Mouse (Mus musculus) heart, adult 11 months (tissue): ENCODE measurements around the gene Mllt3.
"Not testable (repeated sequence)": the region's sequence is repeated elsewhere in the genome, so short reads cannot be mapped to it uniquely, and the experiment has no call there.

Experiments used
- DNase-seq: peaks from one replicate; pipeline ENCODE4 v3.0.0; 2022

Mllt3 gene

DNA sequence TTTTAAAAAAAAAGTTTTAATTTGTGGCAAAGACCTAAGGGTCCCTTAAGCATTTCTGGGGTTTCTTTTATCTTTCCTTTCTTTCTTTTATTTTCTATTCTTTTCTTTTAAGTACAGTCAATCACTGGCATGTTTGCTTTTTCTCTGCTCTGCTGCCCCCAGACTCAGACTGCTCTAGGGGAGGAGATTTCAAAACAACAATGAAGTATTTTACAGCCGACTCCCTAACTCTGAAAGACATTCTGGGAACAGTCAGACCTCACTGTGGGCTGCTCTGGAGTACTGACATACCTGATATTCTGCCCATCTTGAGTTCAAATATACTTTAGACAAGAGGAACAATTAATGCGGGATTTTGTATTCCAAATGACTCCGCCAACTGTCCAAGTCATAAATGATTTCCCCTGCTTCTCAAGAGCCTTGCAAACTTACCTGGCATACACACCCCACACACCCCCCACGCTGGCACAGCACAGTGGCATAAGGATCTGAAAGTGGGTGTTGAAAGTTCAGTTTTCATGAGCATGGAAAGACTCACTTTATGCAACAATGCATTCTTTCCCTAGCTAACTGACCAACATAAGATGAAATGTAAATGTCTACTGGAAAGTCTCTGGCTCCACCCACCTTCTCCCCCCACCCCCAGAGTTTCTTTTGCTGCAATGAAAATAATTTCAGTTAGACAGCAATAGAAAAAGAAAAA, 21.1 kb downstream of the Mllt3 start:
- DNase-seq = peak; percentile 40

DNA sequence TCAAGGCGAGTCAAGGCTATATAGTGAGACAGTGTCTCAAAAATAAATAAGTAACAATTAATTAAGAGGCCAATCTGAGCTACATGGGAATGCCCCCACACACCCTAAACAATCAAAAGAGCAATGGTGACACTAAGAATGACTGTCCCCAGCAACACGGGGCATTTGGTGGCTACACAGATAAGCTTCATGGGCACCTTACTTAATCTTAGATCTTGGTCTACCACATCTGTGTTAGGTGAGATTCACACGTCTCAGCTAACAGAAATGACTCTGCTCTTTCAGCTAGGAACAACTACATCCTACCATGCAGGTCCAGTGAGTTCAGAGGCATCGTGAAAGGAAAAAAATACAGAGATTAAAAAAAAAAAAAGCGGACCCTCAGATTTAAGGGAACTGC, 22.7 kb downstream of the Mllt3 start:
- no peak for DNase-seq

DNA sequence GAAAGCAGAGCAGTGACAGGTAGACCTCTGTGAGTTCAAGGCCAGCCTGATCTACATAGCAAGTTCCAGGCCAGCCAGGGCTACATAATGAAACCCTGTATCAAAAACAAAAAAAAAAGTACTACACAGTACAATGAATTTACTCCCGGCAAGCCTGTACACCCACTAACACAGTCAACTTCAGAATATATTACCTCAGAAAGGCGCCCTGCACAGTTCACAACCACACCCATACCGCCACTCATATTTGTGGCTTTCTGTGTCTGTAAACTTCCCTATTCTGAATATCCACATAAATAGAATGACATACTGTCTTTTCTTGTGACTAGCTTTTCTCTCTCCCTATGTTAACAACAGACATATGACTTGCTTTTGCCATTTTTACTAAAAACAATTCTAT, 27.4 kb downstream of the Mllt3 start:
- no peak for DNase-seq

DNA sequence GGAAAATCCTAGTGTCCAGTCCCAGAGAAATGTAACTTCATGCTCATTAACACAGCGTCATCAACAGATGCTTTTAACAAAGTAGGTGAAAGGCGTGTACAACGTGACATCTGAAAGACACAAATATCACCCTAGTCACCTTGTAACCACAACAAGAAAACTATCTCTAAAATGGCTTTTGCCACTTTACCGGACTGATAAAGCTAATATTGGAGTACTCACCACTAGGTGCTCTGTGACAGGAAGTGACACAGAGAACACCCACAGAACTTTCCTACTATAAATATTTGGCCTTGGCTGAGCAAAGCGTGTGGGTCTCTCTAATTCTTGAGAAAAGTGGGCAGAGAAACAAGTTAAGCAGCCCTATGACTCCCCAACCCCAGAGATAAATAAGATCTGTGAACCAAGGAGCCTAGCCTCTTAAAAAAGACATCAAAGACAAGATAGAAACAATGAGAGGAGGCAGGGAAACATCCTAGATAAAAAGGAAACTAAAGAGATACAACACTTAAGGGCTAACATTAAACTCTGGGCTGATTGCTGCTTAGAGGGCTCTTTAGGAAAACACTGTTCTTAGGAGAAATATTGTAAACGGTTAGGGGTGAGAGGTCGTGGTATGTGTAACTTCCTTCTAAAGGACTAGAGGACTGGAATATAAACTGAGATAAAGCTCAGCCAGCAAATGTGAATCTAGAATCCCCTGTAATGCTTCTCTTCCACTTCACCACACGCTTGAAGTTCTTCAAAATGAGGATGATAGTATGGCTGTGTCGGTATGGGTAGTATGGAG, 29.8 kb downstream of the Mllt3 start:
- DNase-seq = peak; percentile 13

DNA sequence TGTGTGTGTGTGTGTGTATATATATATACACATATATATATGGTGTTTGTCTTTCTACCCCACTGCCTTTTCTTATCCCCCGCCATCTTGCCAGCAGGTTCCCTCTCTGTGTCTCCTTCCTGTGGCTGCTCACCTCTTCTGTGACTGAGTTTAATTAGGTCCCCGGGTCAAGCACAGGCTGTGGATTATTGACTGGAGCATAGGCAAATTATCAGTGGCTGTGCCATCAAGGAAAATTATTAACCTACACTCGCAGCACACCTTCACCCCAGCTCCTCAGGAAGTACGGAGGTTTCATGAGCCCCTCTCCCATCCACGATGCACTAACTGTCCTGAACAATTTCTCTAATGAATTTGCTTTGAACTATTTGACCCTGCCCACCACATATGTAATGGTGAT, 41.5 kb downstream of the Mllt3 start:
- peak; percentile 72 for DNase-seq

DNA sequence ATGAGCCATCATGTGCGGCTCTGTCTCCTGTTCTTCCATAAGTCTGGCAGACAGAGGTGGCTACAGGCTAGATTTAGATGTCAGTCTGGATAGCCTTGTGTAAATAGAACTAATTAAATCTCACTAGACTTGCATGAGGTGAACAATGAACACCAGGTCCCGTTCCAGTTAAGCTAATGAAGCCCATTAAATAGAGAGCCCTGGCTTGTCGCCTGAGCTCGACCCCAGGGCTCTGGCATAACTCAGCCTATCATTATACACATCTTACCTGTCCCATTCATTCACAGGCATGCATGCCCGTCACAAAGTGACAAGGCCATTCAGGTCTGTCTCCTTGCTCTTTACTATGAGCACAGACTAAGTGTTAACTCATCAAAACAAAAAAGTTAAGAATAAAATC, 42.2 kb downstream of the Mllt3 start:
- peak; percentile 75 for DNase-seq

DNA sequence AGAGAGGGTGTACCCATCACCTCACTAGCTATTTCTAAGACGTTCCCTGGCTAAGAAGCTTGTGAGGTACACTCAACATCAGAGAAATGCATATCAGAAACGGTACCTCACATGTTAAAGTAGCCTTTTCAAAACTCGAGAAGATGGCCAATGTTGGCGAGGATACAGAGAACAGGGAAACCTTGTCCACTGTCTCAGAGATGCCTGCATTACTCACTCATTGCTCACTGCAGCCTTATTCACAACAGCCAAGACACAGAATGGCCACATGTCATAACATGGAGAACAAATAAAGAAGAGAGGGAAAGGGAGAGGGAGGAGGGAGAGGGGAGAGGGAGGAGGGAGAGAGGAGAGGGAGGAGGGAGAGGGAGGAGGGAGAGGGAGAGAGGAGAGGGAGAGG, 47.9 kb downstream of the Mllt3 start:
- peak; percentile 53 for DNase-seq

DNA sequence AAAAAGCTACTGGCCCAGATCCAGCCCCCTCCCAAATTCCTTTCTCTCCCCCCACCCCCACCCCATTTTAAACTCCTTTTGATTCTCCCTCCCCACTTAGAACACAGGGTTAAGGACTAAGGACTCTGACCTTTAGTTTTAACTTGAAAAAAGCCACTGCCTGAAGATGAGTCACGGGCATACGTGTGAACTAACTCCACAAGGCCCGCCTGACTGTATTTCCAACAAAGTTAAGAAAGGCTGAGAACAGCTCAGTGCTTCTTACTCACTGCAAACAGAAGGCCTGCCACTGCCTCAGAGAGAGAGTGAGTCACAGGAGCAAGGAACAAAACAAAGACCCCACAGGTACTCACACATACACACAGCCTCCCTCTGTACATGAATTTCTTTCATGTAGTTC, 48.6 kb downstream of the Mllt3 start:
- peak; percentile 89 for DNase-seq

DNA sequence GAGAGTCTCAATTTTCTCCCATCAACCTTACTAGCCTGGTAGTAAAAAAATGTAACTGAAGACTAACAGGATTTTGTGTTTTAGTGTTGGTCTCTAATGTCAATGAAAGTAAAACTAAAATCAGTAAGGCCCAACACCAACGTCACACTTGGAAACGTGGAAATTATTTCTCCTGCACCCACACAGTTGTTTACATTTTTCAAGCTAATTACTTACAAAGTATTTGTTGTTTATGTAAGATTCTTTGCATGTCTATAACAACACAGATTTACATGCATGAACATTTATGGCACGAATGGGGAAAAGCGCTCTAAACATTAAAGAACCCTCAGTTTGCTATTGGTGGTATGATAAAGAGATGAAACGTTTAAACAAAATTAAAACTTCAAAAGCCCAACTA, 49.1 kb downstream of the Mllt3 start:
- DNase-seq = peak; percentile 13

DNA sequence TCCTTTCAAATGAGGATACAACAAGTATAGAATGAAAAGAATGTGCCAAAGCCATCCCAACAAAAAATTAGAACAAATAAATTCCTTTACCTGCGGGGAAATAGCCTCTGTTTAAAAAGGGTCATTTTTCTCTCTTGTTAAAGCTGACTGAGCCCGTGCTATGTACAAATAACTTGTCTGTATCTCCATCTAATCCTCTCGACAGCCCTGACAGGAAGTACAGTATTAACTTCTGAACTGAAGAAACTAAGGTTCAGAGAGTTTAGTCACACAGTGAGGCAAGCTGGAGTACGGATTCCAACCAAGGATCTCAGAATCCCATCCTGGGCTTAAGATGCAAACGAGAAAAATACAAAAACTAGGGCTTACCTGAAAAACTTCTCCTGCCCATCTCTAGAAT, 50.6 kb downstream of the Mllt3 start:
- DNase-seq = no peak

DNA sequence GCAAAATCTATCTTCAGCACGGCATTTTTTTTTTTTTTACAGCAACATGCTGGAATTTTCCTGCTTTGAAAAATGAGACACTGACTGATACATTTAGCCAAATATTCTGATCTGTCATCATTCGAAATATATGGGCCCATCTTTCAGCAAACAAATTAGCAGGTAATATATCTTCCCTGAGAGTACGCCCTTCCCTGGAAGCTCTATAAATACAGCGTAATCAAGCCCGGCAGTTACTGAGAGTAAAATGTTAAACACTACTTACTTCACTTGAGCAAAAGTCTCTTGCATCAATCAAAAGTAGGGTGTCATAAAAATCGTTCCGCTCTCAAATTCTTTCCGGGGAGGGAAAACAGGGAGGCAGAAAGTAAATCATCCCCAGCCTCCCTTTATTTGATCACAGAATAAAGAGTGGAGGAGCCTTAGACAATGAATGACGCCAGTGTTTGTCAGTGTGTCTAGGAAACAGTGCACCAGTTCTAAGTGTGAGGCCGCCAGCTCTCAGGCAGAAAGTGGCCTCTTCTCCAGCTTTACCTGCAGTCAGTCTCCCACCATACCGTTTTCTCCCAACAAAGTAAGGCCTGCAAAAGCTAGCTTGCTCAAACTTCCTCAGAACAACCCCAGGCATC, 55.2 kb downstream of the Mllt3 start:
- DNase-seq = peak; percentile 61

DNA sequence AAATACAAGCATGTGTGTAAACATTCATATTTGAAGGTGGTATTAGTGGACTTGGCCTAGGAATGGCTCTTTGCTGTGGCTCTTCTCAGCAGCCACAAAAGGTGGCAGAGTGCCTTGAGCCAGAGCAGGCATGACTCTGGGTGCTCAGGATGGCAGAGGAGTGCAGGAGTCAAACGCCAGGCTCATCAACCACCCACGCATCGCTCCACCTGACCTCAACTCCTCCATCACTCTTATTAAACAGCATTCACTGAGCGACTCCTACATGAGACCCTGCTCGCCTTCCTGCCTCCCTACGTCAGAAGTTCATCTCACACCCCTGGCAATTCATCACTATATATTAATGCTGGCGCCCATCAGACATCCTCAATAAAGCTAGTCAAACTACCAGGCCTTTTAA, 67.3 kb downstream of the Mllt3 start:
- peak; percentile 68 for DNase-seq

DNA sequence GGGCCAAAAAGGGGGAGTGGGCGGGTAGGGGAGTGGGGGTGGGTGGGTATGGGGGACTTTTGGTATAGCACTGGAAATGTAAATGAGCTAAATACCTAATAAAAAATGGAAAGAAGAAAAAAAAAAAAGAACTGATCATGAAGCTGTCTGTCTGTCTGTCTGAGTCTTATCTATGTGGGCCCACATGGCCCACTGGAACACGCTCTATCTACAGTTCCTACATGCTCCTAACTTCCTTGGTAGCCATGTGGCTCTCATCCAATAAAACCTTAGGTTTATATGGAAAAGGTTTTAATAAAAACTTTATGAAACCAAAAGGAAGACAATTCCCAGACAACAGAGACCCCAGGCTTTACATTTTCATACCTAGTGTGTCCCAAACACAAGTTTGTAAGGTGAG, 68.3 kb downstream of the Mllt3 start:
- DNase-seq = not testable (repeated sequence)

DNA sequence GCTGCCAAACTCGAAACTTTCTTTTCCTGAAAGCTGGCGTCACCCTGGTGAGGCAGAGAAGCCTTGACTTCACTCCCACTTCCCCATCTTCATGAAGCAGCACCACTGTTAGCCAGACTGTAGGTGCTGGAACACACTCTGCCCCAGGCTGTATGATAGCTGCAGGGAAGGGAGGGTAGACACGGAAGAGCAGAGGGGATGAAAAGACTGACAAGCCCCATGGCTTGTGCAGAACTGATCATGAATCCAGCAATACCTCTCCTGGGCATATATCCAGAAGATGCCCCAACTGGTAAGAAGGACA, 69.4 kb downstream of the Mllt3 start:
- peak; percentile 52 for DNase-seq

DNA sequence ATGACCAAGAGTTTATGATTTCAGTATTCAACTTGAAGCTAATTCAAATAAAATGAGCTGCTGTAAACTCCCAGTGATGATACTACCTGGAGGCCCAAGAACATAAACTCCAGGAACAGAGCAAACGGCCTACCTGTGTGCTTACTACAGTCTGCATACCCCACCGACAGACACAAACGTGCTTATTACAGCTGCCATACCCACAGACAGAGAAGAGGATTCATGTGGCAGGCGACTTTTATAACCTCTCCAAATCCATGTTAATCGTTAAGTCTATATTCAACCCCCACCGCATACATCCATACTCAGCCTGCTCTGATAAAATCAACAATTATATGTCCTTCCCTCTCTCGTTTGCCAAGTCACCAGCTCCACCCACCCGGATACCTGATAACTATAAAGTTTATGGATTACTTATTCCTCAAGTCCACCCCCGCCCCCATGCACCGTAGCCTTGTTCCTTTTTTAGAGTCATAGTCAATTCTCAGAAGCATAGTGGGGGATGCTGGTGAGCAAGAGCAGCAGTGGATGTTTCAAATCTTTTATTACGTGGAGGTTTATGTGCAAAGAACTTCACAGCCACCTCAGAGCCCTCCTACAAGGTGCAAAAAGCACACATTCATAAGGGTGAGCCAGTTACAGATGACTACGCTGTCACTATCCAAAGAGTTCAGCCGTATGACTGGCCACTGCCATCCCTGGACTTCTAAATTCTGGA, 70.0 kb downstream of the Mllt3 start:
- peak; percentile 60 for DNase-seq

DNA sequence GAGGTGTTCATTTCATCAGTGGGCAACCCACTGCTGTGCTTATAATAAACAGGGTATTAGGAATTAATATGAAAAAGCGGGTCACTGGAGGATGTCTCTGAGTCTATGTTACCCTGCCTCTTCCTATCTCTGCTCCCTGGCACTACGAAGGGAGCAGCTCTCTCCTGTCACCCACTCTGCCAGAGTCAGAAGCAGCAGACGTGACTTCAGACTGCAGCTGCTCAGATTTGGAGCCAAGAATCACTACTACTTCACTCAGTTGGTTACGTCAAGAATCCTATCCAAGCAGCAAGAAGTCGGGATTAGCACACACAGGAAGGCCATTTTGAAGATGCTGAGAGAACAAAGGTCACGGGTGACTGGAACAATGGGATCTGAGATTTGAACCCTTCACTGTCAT, 71.3 kb downstream of the Mllt3 start:
- DNase-seq = peak; percentile 70

DNA sequence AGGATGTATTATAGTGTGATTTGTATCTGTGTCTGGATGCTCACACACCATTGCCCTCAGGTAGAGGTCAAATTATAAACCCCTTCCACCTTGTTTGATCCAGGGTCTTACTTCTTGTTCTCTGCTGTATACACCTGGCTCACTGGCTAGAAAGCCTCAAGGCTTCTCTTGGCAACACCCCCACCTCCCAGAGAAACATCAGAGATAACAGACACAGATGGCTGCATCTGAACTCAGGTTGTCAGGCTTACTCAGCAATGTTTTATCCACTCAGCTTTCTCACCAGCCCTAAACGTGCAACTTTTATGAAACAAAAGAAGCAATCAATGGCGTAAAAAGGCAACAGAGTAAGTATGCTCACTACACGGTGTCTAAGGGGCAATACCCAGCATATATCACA, 75.3 kb downstream of the Mllt3 start:
- DNase-seq = peak; percentile 58

DNA sequence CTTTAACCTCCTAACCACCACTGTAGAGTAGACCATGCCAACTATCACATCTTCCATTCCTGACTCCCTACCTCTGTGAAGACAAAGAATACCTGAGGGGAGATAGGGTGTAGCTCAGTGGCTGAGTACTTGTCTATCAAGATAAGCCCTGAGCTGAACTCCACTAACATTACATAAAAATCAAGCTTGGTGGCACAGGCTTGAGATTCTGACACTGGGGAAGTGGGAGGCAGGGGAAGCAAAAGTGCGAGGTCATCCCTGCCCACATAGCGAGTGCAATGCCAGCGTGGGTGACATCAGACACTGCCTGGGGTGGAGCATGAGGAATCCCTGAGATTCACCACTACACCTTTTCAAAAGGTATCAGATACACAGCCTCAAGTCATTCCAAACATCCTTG, 76.0 kb downstream of the Mllt3 start:
- peak; percentile 45 for DNase-seq

DNA sequence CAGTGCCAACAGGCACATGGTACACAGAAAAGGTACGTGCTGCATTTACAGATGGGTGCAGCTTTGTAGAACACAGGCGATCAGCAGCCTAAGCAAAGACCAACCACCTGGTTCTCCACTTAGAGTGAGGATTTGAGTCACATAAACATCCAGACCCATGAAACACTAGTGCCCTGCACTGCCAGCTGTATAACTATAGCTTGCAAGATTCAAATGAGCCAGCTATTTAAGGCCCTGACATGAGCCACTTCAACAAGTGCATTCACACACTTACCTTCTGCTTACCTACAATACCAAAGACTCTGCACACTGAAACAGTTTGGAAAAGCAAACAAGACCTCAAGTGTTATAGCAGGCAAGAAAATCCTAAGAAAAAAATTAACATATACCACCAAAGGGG, 78.0 kb downstream of the Mllt3 start:
- DNase-seq = no peak

DNA sequence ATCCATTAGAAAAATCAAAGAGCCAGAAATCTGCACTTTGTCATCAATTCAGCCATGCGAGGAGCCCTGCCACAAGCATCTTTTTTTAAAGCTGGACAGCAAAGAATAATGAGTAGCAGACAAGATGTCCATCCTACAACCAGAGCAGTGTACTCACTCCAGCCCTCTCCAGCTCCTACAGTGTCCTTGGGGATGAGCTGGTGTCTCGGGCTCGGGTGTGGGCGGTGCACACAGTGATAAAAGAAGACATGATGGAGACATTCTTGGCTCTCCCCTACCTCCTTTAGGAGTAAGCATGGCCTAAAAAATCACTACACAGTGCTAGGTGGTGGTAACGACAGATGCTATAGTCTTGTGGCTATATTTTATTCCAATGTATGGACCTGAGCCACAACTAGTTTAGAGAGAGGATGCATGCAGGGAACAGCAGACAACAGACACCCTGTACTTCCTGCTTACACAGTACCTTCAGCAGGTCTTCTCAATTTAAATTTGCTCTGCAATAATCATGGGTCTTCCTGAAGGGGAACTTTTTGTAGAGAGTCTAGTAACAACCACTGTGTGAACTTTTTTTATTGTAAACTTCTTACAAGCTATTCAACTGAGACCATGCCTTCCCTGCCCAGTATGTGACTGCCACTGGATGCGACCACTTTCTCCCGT, 78.6 kb downstream of the Mllt3 start:
- peak; percentile 68 for DNase-seq

DNA sequence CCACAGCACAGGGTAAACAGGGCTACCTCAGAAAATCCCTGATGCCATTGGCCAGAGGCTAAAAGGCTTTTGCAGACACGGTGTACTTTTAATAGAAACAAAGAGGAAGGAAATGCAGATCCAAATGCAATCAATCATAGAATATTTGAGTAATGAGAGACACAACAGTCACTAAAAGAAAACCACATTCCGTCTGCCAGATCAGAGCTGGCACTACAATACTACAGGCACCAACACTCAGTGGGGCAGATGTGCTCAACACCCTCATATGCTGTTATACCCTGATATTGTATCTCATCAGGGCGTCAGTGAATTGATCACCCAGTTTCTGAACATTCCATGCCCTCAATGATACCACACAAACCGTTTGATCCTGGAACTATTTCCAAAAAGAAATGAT, 79.4 kb downstream of the Mllt3 start:
- DNase-seq = peak; percentile 39

DNA sequence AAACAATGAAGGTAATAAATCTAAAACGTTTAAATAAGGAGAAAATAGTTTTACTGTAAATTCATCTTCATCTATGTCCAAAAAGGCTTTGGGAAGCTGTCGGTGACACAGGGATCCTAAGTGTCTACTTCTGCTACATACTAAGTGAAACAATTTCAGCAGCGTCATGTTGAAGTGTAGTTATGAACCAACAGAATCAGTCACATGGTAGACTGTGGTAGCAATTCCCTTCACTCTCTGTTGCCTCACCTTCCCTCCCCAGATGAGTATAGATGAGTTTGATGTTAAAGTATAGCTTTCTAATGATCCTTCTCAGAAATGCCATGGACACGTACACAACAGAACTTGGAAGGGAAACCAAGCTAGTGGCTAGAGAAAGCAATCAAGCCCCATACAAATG, 79.9 kb downstream of the Mllt3 start:
- no peak for DNase-seq

DNA sequence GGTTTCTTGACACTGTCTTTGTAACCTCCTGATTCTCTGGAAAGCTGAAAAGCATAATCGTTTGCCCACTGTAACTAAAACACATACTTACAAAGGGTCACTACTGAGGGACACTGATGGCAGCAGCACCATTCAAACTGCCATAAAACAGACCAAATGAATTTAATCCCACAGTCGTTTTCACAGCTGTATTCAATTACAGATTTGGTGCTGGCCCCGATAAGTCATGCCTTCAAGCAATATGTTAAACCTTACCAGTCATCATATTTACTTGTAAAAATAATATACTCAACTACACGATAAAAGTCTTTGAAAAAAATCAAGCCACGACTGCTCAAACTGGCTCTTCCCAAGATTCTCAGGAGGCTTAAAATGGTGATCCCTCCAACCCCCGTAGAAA, 83.7 kb downstream of the Mllt3 start:
- DNase-seq = peak; percentile 48
